Mouse (Mus musculus): Measurements from ENCODE around the gene Dph5. TPM values are rescaled to one million over a fixed set of nuclear protein-coding genes. Genes with fewer than 3 reads are reported as not detected.

The Dph5 gene
- polyA plus RNA-seq, 1 experiment = 11.9 TPM

- H3K4me1 ChIP-seq (ENCODE audit: control insufficient read depth, insufficient read depth, insufficient read length, low read length) = no peaks in the 10 kb centered on the region; the same call in 1 of the 2 replicates
- H3K4me3 ChIP-seq (ENCODE audit: insufficient read depth, low read depth, low read length) = no peak overlapping the region
- H3K27ac ChIP-seq (replicated peaks; ENCODE audit: low read depth, low read length) = no peak overlapping the region
Measured at GRCm38 (mm10) chr3:115957223-115957622, 69.6 kb downstream of the Dph5 start.

DNA sequence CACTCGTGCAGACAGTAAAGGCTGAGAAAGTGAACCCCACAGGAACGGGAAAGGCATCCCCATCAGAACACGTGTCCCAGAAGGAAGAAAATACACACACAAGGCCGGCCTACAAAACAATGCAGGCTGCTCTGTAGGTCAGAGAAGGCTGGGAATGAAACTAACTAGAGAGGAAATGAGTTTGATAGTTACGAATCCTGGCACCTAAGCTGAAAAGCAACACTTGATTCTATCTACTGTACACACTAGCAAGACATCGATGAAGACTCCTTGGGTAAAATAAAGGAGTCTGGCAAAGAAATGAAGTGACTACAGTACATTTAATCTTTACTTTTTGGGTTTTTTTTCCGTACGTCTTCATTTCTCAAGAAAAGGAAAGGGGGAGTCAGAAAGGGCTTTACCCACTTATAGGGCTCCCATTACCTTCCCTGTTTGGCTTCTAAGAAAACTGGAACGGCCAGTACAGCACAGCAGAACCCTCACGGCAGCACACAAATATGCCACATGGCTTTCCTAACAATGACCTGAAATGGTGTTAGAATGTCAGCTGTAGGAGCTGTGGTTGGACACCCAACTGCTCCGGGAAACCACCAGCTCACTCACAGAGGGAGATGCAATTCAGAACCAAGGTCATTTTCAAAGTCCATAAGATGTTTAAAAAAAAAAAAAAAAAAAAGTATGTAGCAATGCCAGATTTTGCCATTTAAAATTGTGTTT, 73.8 kb downstream of the Dph5 start:
- Histone ChIP-seq H3K4me3 (ENCODE audit: insufficient read depth, low read depth, low read length) (no peak overlapping the region), H3K27ac (replicated peaks; ENCODE audit: low read depth, low read length) (no peak overlapping the region), H3K4me1 (ENCODE audit: control insufficient read depth, insufficient read depth, insufficient read length, low read length) (no peaks in the 10 kb centered on the region; the same call in 1 of the 2 replicates)

GRCm38 (mm10) chr3:115962028-115962415, 74.4 kb downstream of the Dph5 start:
- Histone ChIP-seq H3K4me3 (ENCODE audit: insufficient read depth, low read depth, low read length) (no peak overlapping the region), H3K4me1 (ENCODE audit: control insufficient read depth, insufficient read depth, insufficient read length, low read length) (no peaks in the 10 kb centered on the region; the same call in 1 of the 2 replicates), H3K27ac (replicated peaks; ENCODE audit: low read depth, low read length) (no peak overlapping the region)

DNA sequence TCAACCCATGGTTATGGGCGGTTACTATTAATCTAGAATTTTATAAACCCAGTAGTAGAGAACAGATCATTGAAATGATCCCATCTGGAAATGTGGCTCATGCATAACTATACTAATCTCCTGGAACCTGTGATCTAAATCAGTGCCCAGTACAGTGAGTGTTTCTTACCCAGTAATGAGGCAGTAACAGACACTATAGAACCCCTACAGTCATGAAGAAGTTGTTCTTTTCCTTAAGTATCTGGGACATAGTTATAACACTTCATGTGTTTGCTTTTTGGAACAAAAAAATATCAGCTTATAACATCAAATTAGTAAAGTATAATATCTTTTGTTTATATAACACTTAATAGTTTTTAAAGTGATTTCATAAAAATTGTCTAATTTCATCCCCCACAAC, 76.0 kb downstream of the Dph5 start:
- no peak overlapping the region for H3K4me3 ChIP-seq (ENCODE audit: insufficient read depth, low read depth, low read length)
- H3K4me1 ChIP-seq (ENCODE audit: control insufficient read depth, insufficient read depth, insufficient read length, low read length) = no peaks in the 10 kb centered on the region; the same call in 1 of the 2 replicates
- H3K27ac ChIP-seq (replicated peaks; ENCODE audit: low read depth, low read length) = no peak overlapping the region

DNA sequence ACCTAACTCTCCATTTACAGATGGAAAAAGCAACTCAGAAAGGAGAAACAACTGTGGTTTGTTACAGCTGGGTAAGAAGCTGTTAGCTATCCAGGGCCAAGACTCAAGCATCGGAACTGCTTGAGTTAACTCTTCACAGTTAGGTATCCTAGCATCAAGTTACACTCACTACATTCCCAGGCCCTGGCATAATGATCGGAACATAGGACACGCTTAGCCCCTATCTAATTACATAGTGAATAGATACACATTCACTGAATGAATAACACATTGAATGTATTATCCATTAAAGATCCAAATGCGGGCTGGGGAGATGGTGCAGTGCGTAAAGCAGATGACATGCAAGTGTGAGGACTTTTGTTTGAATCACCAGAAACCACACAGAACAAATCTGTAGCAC, 76.4 kb downstream of the Dph5 start:
- H3K4me1 ChIP-seq (ENCODE audit: control insufficient read depth, insufficient read depth, insufficient read length, low read length) = no peaks in the 10 kb centered on the region; the same call in 1 of the 2 replicates
- no peak overlapping the region for H3K4me3 ChIP-seq (ENCODE audit: insufficient read depth, low read depth, low read length)

DNA sequence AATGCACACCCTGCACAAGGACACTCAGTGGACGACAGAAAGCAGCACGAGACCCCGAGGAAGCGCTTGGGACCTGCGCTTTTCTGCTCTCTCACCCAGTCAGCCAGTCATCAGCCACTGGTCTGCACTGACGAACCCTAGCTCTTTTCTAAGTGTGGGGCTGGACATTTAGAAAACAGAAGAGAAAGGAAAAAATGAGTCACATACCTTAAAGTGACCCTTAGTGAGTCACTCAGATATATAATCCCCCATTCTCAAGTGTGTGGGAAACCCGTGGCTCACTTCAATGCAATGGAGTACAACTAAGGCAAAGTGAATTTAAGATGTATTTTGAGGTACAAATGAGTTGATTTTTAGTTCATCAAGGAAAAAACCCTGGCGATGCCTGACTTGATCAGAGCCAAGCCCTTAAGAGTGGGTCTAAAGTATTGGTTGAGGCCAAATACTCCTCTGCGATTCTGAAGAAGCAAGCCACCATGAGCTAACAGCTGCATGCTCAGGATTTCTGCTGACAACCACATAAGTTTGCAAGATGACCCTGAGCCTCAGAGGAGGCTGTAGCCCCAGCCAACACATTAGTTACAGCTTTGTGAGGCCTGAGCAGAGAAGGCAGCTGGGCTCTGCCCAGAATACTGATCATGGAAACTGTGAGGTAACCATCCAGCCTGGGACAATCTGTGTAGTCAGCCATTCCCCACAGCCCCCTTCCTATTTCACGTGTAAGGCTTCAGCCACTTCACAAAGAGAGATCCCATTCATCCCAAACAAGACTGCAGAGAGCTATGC, 81.3 kb downstream of the Dph5 start:
- no peak overlapping the region for H3K27ac ChIP-seq (replicated peaks; ENCODE audit: low read depth, low read length)
- H3K4me1 ChIP-seq (ENCODE audit: control insufficient read depth, insufficient read depth, insufficient read length, low read length) = no peaks in the 10 kb centered on the region
- no peak overlapping the region for H3K4me3 ChIP-seq (ENCODE audit: insufficient read depth, low read depth, low read length)

More for the DNA sequence above, 76.4 kb downstream of the Dph5 start:
- H3K27ac ChIP-seq (replicated peaks; ENCODE audit: low read depth, low read length) = no peak overlapping the region

- Histone ChIP-seq H3K4me1 (ENCODE audit: control insufficient read depth, insufficient read depth, insufficient read length, low read length) (no peaks in the 10 kb centered on the region), H3K27ac (replicated peaks; ENCODE audit: low read depth, low read length) (no peak overlapping the region), H3K4me3 (ENCODE audit: insufficient read depth, low read depth, low read length) (no peak overlapping the region)
Measured at GRCm38 (mm10) chr3:115971045-115971785, 83.6 kb downstream of the Dph5 start.

- H3K4me1 ChIP-seq (ENCODE audit: control insufficient read depth, insufficient read depth, insufficient read length, low read length) = no peaks in the 10 kb centered on the region
- no peak overlapping the region for H3K4me3 ChIP-seq (ENCODE audit: insufficient read depth, low read depth, low read length)
- no peak overlapping the region for H3K27ac ChIP-seq (replicated peaks; ENCODE audit: low read depth, low read length)
Measured at GRCm38 (mm10) chr3:115971891-115972646, 84.4 kb downstream of the Dph5 start.

- Histone ChIP-seq H3K4me1 (ENCODE audit: control insufficient read depth, insufficient read depth, insufficient read length, low read length) (no peaks in the 10 kb centered on the region), H3K27ac (replicated peaks; ENCODE audit: low read depth, low read length) (no peak overlapping the region), H3K4me3 (ENCODE audit: insufficient read depth, low read depth, low read length) (no peak overlapping the region)
Measured at GRCm38 (mm10) chr3:115974228-115974627, 86.6 kb downstream of the Dph5 start.

- Histone ChIP-seq H3K4me3 (ENCODE audit: insufficient read depth, low read depth, low read length) (no peak overlapping the region), H3K27ac (replicated peaks; ENCODE audit: low read depth, low read length) (no peak overlapping the region), H3K4me1 (ENCODE audit: control insufficient read depth, insufficient read depth, insufficient read length, low read length) (no peaks in the 10 kb centered on the region)
Measured at GRCm38 (mm10) chr3:115974995-115975394, 87.4 kb downstream of the Dph5 start.

DNA sequence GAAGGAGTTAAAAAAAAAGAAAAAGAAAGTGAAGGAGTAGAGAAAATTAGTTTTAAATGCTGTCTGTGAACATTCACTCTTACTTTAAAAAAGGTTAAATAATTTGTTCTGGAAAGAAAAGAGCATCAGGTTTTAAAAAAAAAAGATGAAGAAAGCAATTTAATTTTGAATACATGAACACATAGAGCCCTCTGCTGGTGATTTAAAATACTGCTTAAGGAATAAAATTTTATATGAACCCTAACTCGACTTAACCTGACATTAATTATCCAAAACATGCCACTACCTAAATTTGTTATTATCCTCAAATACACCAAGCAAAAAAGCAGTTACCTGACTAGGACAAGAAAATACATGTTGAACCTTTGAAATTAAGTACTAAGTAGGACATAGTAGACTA, 91.4 kb downstream of the Dph5 start:
- Histone ChIP-seq H3K27ac (replicated peaks; ENCODE audit: low read depth, low read length) (no peak overlapping the region), H3K4me3 (ENCODE audit: insufficient read depth, low read depth, low read length) (no peak overlapping the region), H3K4me1 (ENCODE audit: control insufficient read depth, insufficient read depth, insufficient read length, low read length) (no peaks in the 10 kb centered on the region)

GRCm38 (mm10) chr3:115983217-115983616, 95.6 kb downstream of the Dph5 start:
- Histone ChIP-seq H3K27ac (replicated peaks; ENCODE audit: low read depth, low read length) (no peak overlapping the region), H3K4me1 (ENCODE audit: control insufficient read depth, insufficient read depth, insufficient read length, low read length) (no peaks in the 10 kb centered on the region), H3K4me3 (ENCODE audit: insufficient read depth, low read depth, low read length) (no peak overlapping the region)

All from brown adipose tissue, adult 24 weeks (tissue).